Mouse (Mus musculus): ENCODE measurements around the gene Cirbp.

The Cirbp gene

GRCm38 (mm10) chr10:80215048-80215772, 49.4 kb downstream of the Cirbp start:
- DNase-seq (ENCODE audit: low spot score) = no peak

GRCm38 (mm10) chr10:80220676-80221075, 54.9 kb downstream of the Cirbp start:
- DNase-seq (ENCODE audit: low spot score) = no peak
